Mouse (Mus musculus): ENCODE data around the gene Msx3. TPM values are rescaled to one million over a fixed set of nuclear protein-coding genes. Genes with fewer than 3 reads are reported as not detected.

Msx3 gene
- total RNA-seq (2014; fragmentation: Nextera tagmentation) (not detected in 2 replicates), total RNA-seq (2017) (not detected in 2 replicates)

DNA sequence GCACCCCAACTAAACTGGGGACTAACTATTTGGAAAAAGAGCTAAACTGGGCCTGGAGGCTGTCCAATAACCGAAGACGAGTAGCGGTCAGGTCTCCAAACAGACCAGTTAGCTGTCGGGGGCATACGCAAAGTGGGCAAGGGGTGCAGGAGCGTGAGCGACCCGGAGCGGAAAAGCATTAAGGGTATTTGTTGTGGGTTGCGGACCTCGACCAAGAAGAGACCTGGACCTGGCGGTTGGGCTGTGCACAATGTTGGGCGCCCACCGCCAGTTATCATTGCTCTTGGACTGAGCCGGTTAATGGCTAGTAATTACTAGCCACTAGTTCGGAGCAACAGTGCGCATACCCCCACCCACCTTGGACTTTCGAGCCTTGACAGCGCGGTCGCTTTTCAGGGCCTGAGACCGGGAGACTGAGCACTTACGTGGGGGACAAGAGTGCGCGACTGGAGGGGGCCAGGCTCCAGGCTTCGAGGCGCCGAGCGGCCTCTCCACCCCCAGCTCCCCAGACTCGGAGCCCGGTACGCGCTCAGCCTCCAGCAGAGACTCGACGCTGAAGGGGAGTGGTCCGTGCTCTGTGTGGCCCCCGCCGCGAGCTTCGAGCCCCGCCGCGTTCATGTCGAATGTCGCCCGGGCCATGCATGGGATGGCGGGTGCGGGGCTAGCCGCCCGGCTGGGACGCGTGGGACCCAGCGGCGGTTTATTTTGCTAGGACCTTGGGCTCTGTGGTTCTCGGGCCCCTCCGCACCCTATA, at the start of gene Msx3:
Gene Msx3 (minus strand): TSS at position 729 of the 754 bp plus-strand sequence.
- peak; percentile 23 for ATAC-seq (replicated peaks; ENCODE audit: poor library complexity, severe bottlenecking)

DNA sequence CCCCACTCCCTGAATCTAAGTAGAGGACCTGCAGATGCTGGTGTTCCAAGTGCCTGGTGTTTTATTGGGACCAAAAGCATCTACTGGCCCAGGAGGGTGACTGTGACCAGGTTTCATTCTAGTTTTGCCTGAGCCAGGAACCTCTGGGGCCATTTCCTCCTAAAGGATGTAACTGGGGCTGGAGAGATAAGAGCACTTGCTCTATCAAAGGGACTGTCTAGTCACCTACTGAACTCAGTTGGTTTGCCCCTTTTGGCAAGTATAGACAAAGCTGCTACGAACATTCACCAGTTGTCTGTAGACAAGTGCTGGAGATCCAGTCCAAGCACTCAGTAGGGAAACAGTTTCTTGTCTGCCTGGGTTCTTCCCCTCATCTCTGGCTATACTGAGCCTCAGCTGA, 49.6 kb upstream of the Msx3 start:
- ATAC-seq (replicated peaks; ENCODE audit: poor library complexity, severe bottlenecking) = no peak

DNA sequence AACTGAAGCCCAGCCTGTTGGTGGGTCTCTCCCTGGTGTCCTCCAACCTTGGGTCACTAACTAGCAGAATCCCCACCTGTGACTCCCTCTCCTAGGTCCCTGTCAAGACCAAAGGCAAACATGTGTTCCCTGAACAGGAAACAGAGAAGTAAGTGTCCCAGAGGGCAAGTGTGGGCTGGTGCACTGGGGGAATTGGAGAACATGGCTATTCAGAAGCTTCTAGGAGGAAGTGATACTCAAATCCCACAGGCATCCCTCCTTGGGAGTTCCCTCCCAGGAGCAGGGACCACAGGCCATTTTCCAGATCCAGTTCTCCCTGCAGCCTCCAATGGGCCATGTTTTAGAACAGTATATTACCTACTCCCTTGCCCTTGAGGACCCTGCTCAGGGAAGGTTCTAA, 47.2 kb upstream of the Msx3 start:
- ATAC-seq (replicated peaks; ENCODE audit: poor library complexity, severe bottlenecking) = peak; percentile 55

DNA sequence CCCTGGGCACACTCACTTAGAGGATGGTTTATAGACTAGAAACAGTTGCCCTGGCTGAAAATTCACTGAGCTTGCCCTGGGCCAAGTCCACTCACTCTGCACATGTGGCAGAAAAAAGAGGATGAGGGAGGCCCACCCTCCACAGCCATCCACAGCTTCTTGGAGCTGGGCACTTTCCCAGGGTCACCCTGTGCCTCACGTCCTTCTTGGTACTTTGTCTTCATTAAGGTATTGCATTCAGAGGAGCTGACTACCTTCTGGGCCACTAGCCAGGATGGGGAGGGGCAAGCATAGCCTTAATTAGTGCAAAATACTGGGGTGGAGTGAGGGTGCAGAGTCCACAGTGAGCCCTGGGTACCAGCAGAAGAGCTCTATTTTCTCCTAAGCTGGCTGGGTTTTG, 46.7 kb upstream of the Msx3 start:
- no peak for ATAC-seq (replicated peaks; ENCODE audit: poor library complexity, severe bottlenecking)

DNA sequence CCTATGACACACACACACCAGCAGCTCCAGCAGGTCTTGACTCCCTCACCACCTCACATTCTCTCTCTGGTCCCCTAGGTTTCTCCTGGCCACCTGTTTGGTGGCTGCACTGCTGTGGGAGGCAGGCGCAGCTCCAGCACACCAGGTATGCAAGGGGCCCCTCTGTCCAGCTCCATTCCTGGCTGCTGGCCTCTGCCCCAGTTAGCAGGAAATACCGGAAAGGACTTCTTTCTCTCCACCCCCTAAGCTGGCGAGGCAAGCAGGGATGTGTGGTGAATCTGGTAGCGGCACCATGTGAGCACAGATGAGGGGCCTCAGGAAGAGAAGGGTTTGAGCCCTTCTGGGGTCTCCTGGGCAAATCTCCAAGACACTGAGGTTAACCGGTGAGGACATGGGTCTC, 46.1 kb upstream of the Msx3 start:
- ATAC-seq (replicated peaks; ENCODE audit: poor library complexity, severe bottlenecking) = no peak

DNA sequence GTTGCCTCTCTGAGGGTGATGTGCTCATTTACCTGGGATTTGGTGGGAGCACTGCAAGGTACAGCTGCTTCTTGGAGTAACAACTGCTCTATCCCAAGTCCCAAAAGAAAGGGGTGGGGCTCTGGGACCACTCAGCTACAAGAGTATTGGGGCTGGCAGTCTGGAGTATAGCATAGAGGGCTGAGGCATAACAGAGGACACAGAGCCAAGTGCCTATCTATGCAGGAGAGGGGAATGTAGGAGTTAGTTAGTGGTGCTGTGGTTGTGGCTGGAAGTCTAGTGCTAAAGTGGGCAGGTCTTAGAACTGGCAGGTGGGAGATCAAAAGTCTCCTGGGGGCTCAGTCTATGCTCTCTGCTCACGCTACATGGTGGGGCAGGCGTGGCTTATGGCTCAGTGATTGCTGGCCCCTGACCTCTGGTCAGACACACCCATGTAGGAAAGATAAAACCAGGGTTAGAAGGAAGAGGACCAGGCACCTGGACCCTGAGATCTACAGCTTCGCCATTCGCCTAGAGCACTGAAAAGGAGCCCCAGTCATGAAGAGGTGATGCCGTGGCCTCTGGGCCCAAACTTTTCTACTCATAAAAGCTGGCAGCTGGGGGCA, 44.1 kb upstream of the Msx3 start, which contains the start of gene Prap1:
Gene Prap1 (plus strand): TSS at position 472 of the 605 bp plus-strand sequence.
- ATAC-seq (replicated peaks; ENCODE audit: poor library complexity, severe bottlenecking) = no peak

DNA sequence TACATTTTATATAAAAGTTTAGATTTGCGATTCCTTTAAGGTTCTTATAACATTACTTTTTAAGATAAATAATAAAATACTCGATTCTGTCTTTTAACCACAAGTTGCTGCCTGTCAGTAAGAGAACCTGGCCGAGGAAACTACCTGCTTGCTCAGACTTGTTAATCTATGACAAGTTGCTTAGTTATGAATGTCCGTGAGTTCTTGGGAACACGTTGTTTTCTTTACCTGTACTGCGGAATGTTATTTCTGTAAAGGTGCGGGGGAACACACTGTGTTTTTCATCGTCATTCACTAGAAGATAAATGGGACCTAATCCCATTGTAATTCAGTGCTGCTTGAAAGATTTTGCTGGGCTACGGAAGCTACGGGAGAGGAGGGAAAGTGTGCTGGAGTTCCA, 41.7 kb upstream of the Msx3 start:
- no peak for ATAC-seq (replicated peaks; ENCODE audit: poor library complexity, severe bottlenecking)

DNA sequence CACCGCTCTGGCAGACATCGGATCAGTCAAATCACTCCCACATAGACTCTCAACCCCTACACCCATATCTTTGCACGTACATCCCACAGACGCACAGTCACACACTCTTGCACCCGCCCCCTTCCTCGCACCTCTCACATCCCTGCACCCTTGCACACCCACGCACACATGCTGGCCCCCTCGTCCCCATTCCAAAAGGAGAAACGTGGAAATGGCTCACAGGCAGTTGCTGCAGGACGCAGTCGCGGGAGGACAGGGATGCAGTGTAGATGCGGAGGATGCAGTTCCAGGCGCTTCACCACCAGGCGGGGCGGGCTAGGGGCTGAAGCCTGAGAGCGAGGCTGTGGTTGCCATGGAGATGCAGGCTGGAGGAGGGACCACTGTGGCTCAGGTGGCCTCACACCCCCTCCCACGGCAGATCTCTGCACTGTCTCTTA, 33.4 kb upstream of the Msx3 start, which contains the start of gene Caly:
Gene Caly (minus strand): TSS at position 307 of the 437 bp plus-strand sequence.
- peak; percentile 63 for ATAC-seq (replicated peaks; ENCODE audit: poor library complexity, severe bottlenecking)

DNA sequence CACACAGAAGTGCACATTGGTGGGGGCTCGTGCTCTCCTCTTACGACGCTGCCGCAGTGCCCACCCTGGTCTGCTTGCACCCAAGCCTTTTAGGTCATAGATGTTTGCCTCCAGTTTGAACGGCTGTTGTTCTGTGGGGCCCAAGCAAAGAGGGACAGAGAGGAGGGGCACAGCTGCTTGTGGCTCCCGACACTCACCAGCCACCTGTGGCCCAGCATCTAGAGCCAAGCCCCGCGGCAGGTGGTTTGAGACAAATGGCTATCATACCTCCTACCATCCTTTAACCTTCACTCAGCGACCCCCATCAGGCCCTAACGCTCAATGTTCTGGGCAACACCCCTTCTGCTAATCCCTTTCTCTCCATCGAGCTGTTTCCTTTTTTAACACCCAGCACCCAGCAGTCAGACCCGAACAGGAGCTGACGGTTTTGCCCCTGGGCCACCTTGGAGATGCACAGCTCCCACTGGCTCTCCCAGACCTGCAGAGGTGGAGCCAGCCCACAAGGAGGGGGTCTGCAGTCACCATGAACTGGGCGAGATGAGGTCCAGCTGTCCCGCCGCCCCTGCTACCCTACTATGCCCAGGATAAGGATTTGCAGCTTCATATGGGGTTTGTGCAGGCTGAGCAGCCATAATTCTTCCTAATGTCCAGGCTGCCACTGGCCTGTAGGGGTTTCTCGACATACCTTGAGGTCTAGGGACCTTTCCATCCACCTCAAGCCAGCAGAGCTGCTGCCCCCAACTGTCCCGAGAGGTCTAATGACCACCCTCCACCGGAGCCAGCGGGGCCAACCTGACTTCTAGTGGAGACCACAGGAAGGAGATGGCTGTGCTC, 32.7 kb upstream of the Msx3 start:
- no peak for ATAC-seq (replicated peaks; ENCODE audit: poor library complexity, severe bottlenecking)

DNA sequence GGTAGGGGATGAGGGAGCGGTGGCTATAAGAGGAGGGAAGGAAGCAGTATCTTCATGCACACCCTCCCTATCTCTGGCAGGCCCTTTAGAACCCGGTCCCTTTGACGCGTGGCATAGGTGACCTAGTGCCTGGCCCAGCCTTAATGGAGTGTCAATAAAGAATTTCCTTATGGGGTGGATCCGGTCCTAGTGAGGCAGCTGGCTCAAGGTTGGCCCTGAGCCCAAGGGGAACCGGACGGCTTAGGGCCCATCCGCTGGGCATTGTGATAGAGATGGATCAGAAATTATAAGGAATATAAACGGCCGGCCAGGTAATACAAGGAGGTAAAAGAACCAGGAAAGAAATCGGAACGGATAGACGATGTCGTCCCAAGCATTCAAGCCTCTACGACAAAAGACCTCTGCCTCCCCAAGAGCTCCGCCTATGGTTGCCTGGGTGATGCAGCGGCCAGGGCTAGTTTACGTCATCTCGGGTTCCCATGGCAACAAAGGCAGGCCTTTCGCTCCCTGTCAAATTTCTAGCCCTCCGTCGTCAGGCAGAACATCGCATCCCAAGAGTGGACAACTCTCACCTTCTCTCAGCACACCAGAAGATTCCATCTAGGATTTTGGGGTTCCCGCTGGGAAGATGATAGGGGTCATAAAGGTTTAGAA, 31.7 kb upstream of the Msx3 start:
- peak; percentile 55 for ATAC-seq (replicated peaks; ENCODE audit: poor library complexity, severe bottlenecking)

DNA sequence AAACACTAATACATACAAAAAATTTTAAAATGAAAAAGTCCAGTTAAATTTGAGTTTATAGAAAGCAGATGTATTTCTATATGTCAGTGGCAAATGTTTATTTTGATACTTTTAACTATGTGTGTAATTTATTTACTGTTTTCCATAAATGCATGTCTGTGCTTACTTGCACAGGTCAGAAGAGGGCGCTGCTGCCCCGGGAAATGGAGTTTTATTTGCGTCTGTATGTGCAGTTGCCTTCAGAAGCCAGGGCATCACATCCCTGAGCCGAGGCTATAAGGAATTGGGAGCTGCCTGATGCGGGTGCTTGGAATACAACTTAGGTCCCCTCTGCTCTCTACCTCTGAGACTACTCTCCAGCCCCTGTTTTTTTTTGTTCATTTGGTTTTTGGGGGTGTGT, 29.8 kb upstream of the Msx3 start:
- peak; percentile 63 for ATAC-seq (replicated peaks; ENCODE audit: poor library complexity, severe bottlenecking)

DNA sequence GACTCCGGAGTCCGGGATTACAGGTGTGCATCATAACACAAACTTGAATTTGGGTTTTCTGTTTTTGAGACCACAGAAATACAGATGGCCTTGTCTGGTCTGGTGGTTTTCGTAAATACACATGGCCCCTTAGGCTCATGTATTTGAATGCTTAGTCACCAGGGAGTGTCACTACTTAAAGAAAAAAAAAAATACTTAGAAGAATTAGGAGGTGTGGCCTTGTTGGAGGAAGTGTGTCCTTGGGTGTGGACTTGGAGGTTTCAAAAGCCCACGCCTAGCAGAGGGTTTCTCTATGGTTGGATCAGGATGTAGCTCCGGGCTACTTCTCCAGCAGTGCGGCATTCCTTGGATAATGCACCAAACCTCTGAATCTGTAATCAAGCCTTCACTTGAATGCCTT, 28.8 kb upstream of the Msx3 start:
- peak; percentile 54 for ATAC-seq (replicated peaks; ENCODE audit: poor library complexity, severe bottlenecking)

DNA sequence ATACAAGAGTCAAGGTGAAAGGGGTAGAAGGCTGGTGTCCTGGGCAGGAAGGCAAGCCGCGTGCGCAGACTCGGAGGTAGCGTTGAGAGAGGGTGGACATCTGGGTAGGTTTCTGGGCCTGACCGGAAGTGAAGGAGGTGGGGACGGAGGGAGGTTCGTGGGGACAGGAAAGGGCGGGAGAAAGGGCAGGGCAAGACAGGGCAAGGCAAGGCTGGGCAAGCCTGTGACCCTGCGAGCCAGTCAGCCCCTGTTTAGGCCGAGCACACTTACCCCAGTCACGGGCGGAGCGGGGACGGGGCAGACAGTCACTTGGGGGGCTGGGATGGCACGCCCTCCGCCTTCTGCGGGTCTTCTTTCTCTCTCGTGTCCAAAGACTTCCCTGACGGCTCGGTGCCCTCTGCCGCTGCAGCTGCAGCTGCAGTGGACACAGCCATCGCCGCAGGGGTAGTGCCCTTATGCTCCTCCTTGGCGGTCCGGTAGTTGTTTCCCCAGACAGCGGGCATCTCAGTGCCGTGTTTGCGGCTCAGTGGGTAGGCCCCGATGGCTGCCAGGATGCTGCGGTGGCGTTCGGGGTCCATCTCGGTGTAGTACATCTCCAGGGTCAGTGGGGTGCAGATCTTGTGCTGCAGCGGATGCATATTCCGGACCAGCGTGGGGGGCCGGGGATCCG, 21.3 kb upstream of the Msx3 start:
- ATAC-seq (replicated peaks; ENCODE audit: poor library complexity, severe bottlenecking) = peak; percentile 39

DNA sequence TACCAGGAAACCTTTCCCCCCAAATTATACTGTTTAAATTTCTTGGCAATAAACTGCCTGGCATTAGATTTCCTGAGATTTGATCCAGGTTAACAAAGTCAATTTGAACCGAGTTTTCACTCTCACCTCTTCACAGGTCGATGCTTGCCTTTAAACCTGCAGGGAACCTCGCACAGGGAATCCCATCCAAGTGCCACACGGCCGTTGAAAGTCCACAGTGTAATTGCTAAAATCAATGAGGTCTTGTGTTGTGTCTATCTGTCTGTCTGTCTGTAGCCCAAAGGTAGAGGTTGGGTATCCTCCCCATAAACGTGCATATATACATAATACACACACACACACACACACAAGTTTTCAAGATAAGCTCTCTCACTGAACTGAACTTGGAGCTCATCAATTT, 18.5 kb upstream of the Msx3 start:
- no peak for ATAC-seq (replicated peaks; ENCODE audit: poor library complexity, severe bottlenecking)

DNA sequence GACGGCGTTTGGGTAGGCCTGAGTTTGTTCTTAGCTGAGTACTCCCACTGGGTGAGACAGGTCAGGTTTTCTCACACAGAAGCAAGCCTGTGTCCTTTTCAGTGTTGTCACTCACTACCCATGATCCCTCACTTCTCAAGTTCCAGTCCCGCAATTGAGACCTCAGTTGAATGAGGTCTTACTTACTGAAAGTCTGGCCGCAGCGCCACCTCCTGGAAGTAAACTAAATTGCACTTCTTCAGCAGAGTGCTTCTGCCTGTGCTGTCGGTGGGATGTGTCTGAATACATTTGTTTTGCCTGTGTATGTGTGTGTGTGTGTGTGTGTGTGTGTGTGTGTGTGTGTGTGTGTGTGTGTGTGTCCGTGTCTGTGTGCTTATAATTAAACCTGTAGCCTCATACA, 14.2 kb upstream of the Msx3 start:
- ATAC-seq (replicated peaks; ENCODE audit: poor library complexity, severe bottlenecking) = peak; percentile 65

DNA sequence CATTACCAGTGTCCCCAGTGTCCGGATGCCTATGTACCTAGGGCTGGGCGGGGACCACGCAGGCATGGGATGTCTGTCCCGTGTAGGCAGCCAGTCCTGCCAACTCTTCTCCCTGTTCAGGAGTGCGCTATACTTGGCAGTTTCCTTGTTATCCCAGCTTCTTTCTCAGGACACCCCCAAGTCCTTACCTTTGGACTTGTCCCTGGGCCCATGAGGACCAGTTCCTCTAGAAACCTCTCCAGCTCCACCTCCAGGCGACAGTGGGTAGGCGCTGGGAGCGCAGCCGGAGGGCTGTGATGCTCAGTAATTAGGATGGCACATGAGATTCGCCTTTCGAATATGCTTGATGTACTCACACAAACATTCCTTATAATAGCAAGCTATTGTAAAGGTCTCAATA, 13.4 kb upstream of the Msx3 start:
- peak; percentile 43; the same call in 1 of the 2 replicates for ATAC-seq (replicated peaks; ENCODE audit: poor library complexity, severe bottlenecking)

DNA sequence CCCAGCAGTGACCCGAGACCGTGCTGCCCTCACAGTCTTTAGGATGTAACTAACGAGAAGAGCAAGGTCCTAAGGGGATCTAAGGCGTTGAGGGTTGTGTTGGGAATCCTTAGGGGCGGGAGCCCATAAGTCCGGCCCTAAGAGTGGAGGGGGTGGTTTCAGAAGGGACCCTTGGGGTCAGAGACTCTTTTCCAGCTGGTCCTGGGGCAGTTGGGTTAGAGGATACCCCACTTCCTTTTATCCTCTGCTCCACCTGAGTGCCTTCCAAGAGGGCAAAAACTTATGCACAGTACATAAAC, 12.9 kb upstream of the Msx3 start:
- no peak for ATAC-seq (replicated peaks; ENCODE audit: poor library complexity, severe bottlenecking)

DNA sequence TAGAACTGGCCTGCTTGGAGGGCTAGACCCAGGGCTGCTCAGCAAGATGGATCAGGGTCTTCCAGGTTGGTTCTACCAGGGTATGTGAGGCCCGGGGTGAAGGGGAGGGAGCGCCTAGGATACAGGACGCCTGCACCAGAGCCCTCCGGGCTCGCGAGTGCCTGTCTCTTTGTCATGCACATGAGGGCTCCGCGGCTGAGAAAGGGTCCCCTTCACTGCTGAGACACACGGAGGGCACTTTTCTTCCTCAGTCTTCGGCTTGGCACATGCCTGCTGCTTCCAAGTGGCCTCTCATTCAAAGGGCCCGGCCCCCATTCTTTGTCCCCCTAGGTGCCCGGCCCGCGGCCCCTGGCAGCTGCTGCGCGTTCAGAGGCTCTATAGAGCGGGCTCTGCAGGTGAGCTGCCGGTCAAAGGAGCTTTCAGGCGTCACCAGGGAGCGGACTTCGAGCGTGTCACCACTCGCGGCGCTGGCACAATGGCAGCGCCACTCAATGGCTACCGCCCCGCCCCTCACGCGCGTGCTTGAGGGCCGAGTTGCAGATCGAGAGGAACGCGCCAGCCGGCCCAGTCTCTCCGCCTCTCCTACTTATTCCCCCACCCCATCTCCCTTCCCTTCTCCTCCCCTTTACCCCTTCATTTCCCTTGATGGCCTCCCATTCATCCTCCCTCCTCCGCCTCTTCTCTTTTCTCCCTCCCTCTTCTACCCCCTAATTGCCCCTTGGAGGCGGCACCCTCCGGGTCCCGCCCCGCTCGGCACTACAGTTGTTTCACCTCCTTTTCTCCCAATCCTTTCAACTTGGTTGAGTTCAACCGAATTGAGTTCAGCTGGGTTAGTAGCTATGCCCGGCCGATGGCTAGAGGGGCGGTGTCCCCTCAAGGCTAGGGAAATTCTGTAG, 12.3 kb upstream of the Msx3 start:
- ATAC-seq (replicated peaks; ENCODE audit: poor library complexity, severe bottlenecking) = peak; percentile 24

DNA sequence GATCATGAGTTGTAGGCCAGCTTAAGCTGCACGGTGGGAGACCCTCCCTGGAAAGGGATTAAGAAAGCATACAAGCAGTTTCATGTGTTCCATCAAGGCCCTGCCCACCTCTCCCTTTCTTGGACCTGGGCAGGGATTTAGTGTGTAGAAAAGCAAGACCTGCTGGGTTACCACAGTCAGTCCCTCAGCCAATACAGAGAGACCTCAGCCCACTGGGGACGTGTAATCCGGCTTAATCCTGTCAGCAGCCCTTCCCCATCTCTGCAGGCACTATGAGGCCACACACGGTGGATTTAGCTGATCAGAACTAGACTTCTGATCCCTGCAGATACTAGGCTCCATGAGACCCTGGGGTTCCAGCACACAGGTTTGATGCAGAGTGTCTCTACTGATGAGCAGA, 10.7 kb upstream of the Msx3 start:
- ATAC-seq (replicated peaks; ENCODE audit: poor library complexity, severe bottlenecking) = no peak

All from granulocyte monocyte progenitor cell, adult 5-6 weeks (primary cell).